Mouse (Mus musculus) thymus, adult 2 months (tissue): ENCODE results near the gene Tmem14a. TPM values are rescaled to one million over a fixed set of nuclear protein-coding genes. Genes with fewer than 3 reads are reported as not detected.

Experiments used
- DNase-seq: peaks from one replicate; pipeline ENCODE4 v3.0.0; 2021
- H3K27ac ChIP-seq: fragments of 200-500 bp; 2 replicates; pipeline ENCODE4 v1.5.1; 2012; ENCODE audit warnings: low read length, control low read depth; ENCODE audit not compliant: control insufficient read depth, insufficient read depth
- H3K27me3 ChIP-seq: fragments of 200-500 bp; 2 replicates; pipeline ENCODE4 v1.6.1; 2012; ENCODE audit warnings: mild to moderate bottlenecking, low read length, moderate library complexity, mixed read lengths; ENCODE audit not compliant: control insufficient read depth, insufficient read depth
- H3K36me3 ChIP-seq: fragments of 200-500 bp; 2 replicates; pipeline ENCODE4 v1.6.1; 2012; ENCODE audit warnings: mild to moderate bottlenecking, low read length, moderate library complexity; ENCODE audit not compliant: control insufficient read depth, insufficient read depth
- H3K4me1 ChIP-seq: fragments of 200-500 bp; replicated peaks from 2 replicates; pipeline ENCODE4 v1.6.1; 2012; ENCODE audit warnings: low read length; ENCODE audit not compliant: control insufficient read depth, insufficient read depth
- H3K4me3 ChIP-seq: fragments of 200-500 bp; 2 replicates; pipeline ENCODE4 v1.5.1; 2012; ENCODE audit warnings: mild to moderate bottlenecking, low read length, control low read depth, moderate library complexity; ENCODE audit not compliant: control insufficient read depth, insufficient read depth
- CTCF ChIP-seq: fragments of 200-500 bp; IDR thresholded peaks from 2 replicates; pipeline ENCODE4 v1.5.1; 2012; ENCODE audit warnings: mild to moderate bottlenecking, control low read depth, low read length, moderate library complexity, borderline replicate concordance; ENCODE audit not compliant: control insufficient read depth, poor library complexity, insufficient read depth; ENCODE audit errors: extremely low read depth
- POLR2A ChIP-seq: fragments of 200-500 bp; IDR thresholded peaks from 2 replicates; pipeline ENCODE4 v1.6.1; 2012; ENCODE audit warnings: mild to moderate bottlenecking, low read length, control low read depth, moderate library complexity; ENCODE audit not compliant: control insufficient read depth, poor library complexity, insufficient read depth; ENCODE audit errors: extremely low read depth
- WGBS: fragments of 180-500 bp; shearing (Covaris S2); methylation state at CpG from one replicate; pipeline ENCODE4 v1.1.7; 2018; 5-methylcytosine and 5-hydroxymethylcytosine counted together
- polyA plus RNA-seq: library from polyadenylated mRNA; depleted of rRNA; stranded (reverse); fragments of >200 nt; gene quantifications from 2 replicates; pipeline ENCODE4 v1.2.3, GENCODE M21; 2012

Gene Tmem14a
- polyA plus RNA-seq, 1 experiment: 2.5 TPM

- TF ChIP-seq POLR2A (no peak), CTCF (no peak)
- H3K4me3 ChIP-seq: no peak overlapping the region
- H3K27ac ChIP-seq: no peak overlapping the region
- 90% methylated on average over 2 of the region's 2 CpGs for WGBS
- H3K27me3 ChIP-seq: no peaks in the 10 kb centered on the region
- no peaks in the 10 kb centered on the region for H3K36me3 ChIP-seq
- H3K4me1 ChIP-seq: no peaks in the 10 kb centered on the region
- no peak for DNase-seq
Measured at GRCm38 (mm10) chr1:21230376-21230775, 12.0 kb downstream of the Tmem14a start.

GRCm38 (mm10) chr1:21231744-21232464 is 13.5 kb downstream of the Tmem14a start:
- no peaks in the 10 kb centered on the region for H3K4me1 ChIP-seq
- no peak for TF ChIP-seq CTCF
- TF ChIP-seq POLR2A: no peak
- no peak overlapping the region for H3K4me3 ChIP-seq
- no peak overlapping the region for H3K27ac ChIP-seq
- WGBS: 90% methylated on average over 5 of the region's 5 CpGs
- H3K27me3 ChIP-seq: no peaks in the 10 kb centered on the region
- DNase-seq: no peak
- H3K36me3 ChIP-seq: no peaks in the 10 kb centered on the region

DNA sequence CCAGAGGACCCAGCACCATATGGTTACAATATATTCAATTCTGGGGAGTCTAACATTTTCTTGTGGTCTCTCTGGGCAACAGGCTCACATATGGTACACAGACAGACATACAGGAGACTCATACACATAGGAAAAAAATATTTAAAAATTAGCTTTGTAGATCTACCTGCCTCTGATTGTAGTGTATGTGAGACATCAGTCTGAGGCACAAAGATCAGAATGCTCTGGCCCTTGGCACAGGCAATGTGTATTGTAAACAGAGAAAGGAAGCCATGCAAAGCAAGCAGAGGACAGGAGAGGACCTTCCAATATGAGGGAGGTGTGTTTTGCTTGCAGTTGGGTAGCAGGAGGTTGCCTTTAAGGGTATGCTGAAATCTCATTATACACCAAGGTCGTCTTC is 14.1 kb downstream of the Tmem14a start:
- 93% methylated on average over 1 of the region's 1 CpGs for WGBS
- no peaks in the 10 kb centered on the region for H3K4me1 ChIP-seq
- DNase-seq: no peak
- no peak overlapping the region for H3K4me3 ChIP-seq
- TF ChIP-seq CTCF: no peak
- TF ChIP-seq POLR2A: no peak
- H3K36me3 ChIP-seq: no peaks in the 10 kb centered on the region
- H3K27ac ChIP-seq: no peak overlapping the region
- H3K27me3 ChIP-seq: no peaks in the 10 kb centered on the region

GRCm38 (mm10) chr1:21235359-21235758 is 17.0 kb downstream of the Tmem14a start:
- Histone ChIP-seq H3K27ac (no peak overlapping the region), H3K27me3 (no peaks in the 10 kb centered on the region), H3K4me1 (no peaks in the 10 kb centered on the region), H3K4me3 (no peak overlapping the region), H3K36me3 (no peaks in the 10 kb centered on the region)
- DNase-seq: no peak
- TF ChIP-seq POLR2A: no peak
- no peak for TF ChIP-seq CTCF
- 94% methylated on average over 6 of the region's 6 CpGs for WGBS

- no peak for TF ChIP-seq POLR2A
- TF ChIP-seq CTCF: no peak
- Histone ChIP-seq H3K27me3 (no peaks in the 10 kb centered on the region), H3K27ac (no peak within 1 kb of the TSS), H3K36me3 (no peaks in the 10 kb centered on the region), H3K4me3 (no peak within 1 kb of the TSS), H3K4me1 (no peaks in the 10 kb centered on the region)
- WGBS: 75% methylated on average over 8 of the region's 8 CpGs
- DNase-seq: no peak
Measured at GRCm38 (mm10) chr1:21239911-21240898, 21.8 kb downstream of the Tmem14a start, which contains the start of gene Gsta3. Gene Gsta3, plus strand, starts transcription at chr1:21240589.

- TF ChIP-seq POLR2A (no peak), CTCF (no peak)
- Histone ChIP-seq H3K4me3 (no peak overlapping the region), H3K27me3 (no peaks in the 10 kb centered on the region), H3K27ac (no peak overlapping the region), H3K36me3 (no peaks in the 10 kb centered on the region), H3K4me1 (no peaks in the 10 kb centered on the region)
- WGBS: 84% methylated on average over 1 of the region's 1 CpGs
- DNase-seq: no peak
Measured at GRCm38 (mm10) chr1:21241096-21241495, 22.7 kb downstream of the Tmem14a start.
